Mouse (Mus musculus) adrenal gland (tissue): Measurements from ENCODE around the gene C2cd4c.

Experiments used
- intact Hi-C: fragments of 180-260 bp; cut with DNase I; formaldehyde crosslinking; loops from one replicate; pipeline ENCODE4 v1.15.1; 2025

Gene C2cd4c

GRCm38 (mm10) chr10:79580356-79580755 lies 33.5 kb downstream of the C2cd4c start:
- intact Hi-C loops: no loop called here

GRCm38 (mm10) chr10:79579781-79580180 lies 34.0 kb downstream of the C2cd4c start:
- intact Hi-C loops: no loop called here

- intact Hi-C loops: no loop called here
Observed at GRCm38 (mm10) chr10:79578891-79579290, 34.9 kb downstream of the C2cd4c start.

- intact Hi-C loops: no loop called here
Observed at GRCm38 (mm10) chr10:79578276-79578675, 35.5 kb downstream of the C2cd4c start.

GRCm38 (mm10) chr10:79577376-79577775 lies 36.4 kb downstream of the C2cd4c start:
- intact Hi-C loops: no loop called here

GRCm38 (mm10) chr10:79575754-79576153 lies 38.1 kb downstream of the C2cd4c start:
- intact Hi-C loops: no loop called here

GRCm38 (mm10) chr10:79574796-79575195 lies 39.0 kb downstream of the C2cd4c start:
- intact Hi-C loops: no loop called here

- intact Hi-C loops: no loop called here
Observed at GRCm38 (mm10) chr10:79574350-79574749, 39.5 kb downstream of the C2cd4c start.

GRCm38 (mm10) chr10:79573611-79574010 lies 40.2 kb downstream of the C2cd4c start:
- intact Hi-C loops: no loop called here

- intact Hi-C loops: no loop called here
Observed at GRCm38 (mm10) chr10:79571314-79571713, 42.5 kb downstream of the C2cd4c start.

- intact Hi-C loops: no loop called here
Observed at GRCm38 (mm10) chr10:79569921-79570320, 43.9 kb downstream of the C2cd4c start.

- intact Hi-C loops: no loop called here
Observed at GRCm38 (mm10) chr10:79559716-79560115, 54.1 kb downstream of the C2cd4c start.

- intact Hi-C loops: no loop called here
Observed at GRCm38 (mm10) chr10:79557496-79557895, 56.3 kb downstream of the C2cd4c start.

GRCm38 (mm10) chr10:79556951-79557350 lies 56.9 kb downstream of the C2cd4c start:
- intact Hi-C loops: no loop called here
